Mouse (Mus musculus): ENCODE results near the gene Prps1l1. TPM values are rescaled to one million over a fixed set of nuclear protein-coding genes. Genes with fewer than 3 reads are reported as not detected.

Gene Prps1l1
- total RNA-seq (2014; rRNA removed) (not detected in 2 replicates), polyA plus RNA-seq (2015; fragmentation: Nextera tagmentation; extraction: Ambion mirVana) (not detected in 2 replicates)

- no peaks in the 10 kb centered on the region for H3K36me3 ChIP-seq (ENCODE audit: insufficient read depth, low read length)
- H3K4me2 ChIP-seq (ENCODE audit: low read depth, low read length, poor library complexity, severe bottlenecking), result no peak within 1 kb of the TSS
- ATAC-seq (ENCODE audit: low FRiP score) (no peak), DNase-seq (ENCODE audit: low spot score) (no peak)
- no peak within 1 kb of the TSS for H3K4me3 ChIP-seq (ENCODE audit: low read depth, low read length)
- H3K27ac ChIP-seq (ENCODE audit: low read depth, low read length), result no peak within 1 kb of the TSS
- H3K27me3 ChIP-seq (ENCODE audit: insufficient read depth, low read length), result no peaks in the 10 kb centered on the region
- no peak for TF ChIP-seq CTCF (IDR thresholded peaks at IDR 0.05)
- H3K9me3 ChIP-seq (ENCODE audit: low read length), result no peaks in the 10 kb centered on the region
- H3K4me1 ChIP-seq (ENCODE audit: insufficient read depth, low read length), result no peaks in the 10 kb centered on the region
- H3K9ac ChIP-seq (replicated peaks; ENCODE audit: low read length, poor library complexity, severe bottlenecking), result no peak within 1 kb of the TSS
- 85% methylated on average over 4 of the region's 4 CpGs for WGBS
Observed at GRCm38 (mm10) chr12:34984461-34984860, at the start of gene Prps1l1. Prps1l1 (plus strand) TSS chr12:34984761.

GRCm38 (mm10) chr12:34937918-34938317 lies 46.6 kb upstream of the Prps1l1 start:
- Histone ChIP-seq H3K4me3 (ENCODE audit: low read depth, low read length) (no peak overlapping the region), H3K27ac (ENCODE audit: low read depth, low read length) (no peak overlapping the region), H3K4me2 (ENCODE audit: low read depth, low read length, poor library complexity, severe bottlenecking) (no peak overlapping the region), H3K27me3 (ENCODE audit: insufficient read depth, low read length) (no peaks in the 10 kb centered on the region), H3K9ac (replicated peaks; ENCODE audit: low read length, poor library complexity, severe bottlenecking) (no peak overlapping the region), H3K36me3 (ENCODE audit: insufficient read depth, low read length) (no peaks in the 10 kb centered on the region), H3K9me3 (ENCODE audit: low read length) (no peaks in the 10 kb centered on the region), H3K4me1 (ENCODE audit: insufficient read depth, low read length) (no peaks in the 10 kb centered on the region)
- DNase-seq (ENCODE audit: low spot score) (no peak), ATAC-seq (ENCODE audit: low FRiP score) (no peak)
- peak; percentile 34; the same call in 1 of the 2 replicates for TF ChIP-seq CTCF (IDR thresholded peaks at IDR 0.05)
- 92% methylated on average over 1 of the region's 1 CpGs for WGBS

GRCm38 (mm10) chr12:34949066-34949706 lies 35.4 kb upstream of the Prps1l1 start:
- ATAC-seq (ENCODE audit: low FRiP score), result no peak

GRCm38 (mm10) chr12:34975991-34976390 lies 8.6 kb upstream of the Prps1l1 start:
- Histone ChIP-seq H3K4me3 (ENCODE audit: low read depth, low read length) (no peak overlapping the region), H3K27me3 (ENCODE audit: insufficient read depth, low read length) (no peaks in the 10 kb centered on the region), H3K9ac (replicated peaks; ENCODE audit: low read length, poor library complexity, severe bottlenecking) (no peak overlapping the region), H3K9me3 (ENCODE audit: low read length) (no peaks in the 10 kb centered on the region), H3K36me3 (ENCODE audit: insufficient read depth, low read length) (no peaks in the 10 kb centered on the region), H3K27ac (ENCODE audit: low read depth, low read length) (no peak overlapping the region), H3K4me2 (ENCODE audit: low read depth, low read length, poor library complexity, severe bottlenecking) (no peak overlapping the region), H3K4me1 (ENCODE audit: insufficient read depth, low read length) (no peaks in the 10 kb centered on the region)
- ATAC-seq (ENCODE audit: low FRiP score), result no peak
- no peak for DNase-seq (ENCODE audit: low spot score)
- TF ChIP-seq CTCF (IDR thresholded peaks at IDR 0.05), result no peak
- WGBS, result 90% methylated on average over 3 of the region's 3 CpGs

More at GRCm38 (mm10) chr12:34949066-34949706, 35.4 kb upstream of the Prps1l1 start:
- Histone ChIP-seq H3K36me3 (ENCODE audit: insufficient read depth, low read length) (no peaks in the 10 kb centered on the region), H3K4me1 (ENCODE audit: insufficient read depth, low read length) (no peaks in the 10 kb centered on the region), H3K9me3 (ENCODE audit: low read length) (no peaks in the 10 kb centered on the region), H3K9ac (replicated peaks; ENCODE audit: low read length, poor library complexity, severe bottlenecking) (no peak overlapping the region), H3K4me2 (ENCODE audit: low read depth, low read length, poor library complexity, severe bottlenecking) (no peak overlapping the region), H3K4me3 (ENCODE audit: low read depth, low read length) (no peak overlapping the region), H3K27ac (ENCODE audit: low read depth, low read length) (no peak overlapping the region), H3K27me3 (ENCODE audit: insufficient read depth, low read length) (no peaks in the 10 kb centered on the region)
- no peak for TF ChIP-seq CTCF (IDR thresholded peaks at IDR 0.05)
- 86% methylated on average over 6 of the region's 6 CpGs for WGBS
- DNase-seq (ENCODE audit: low spot score), result no peak

GRCm38 (mm10) chr12:34985865-34986264 lies 1.3 kb downstream of the Prps1l1 start:
- WGBS, result 89% methylated on average over 5 of the region's 5 CpGs
- Histone ChIP-seq H3K27me3 (ENCODE audit: insufficient read depth, low read length) (no peaks in the 10 kb centered on the region), H3K9ac (replicated peaks; ENCODE audit: low read length, poor library complexity, severe bottlenecking) (no peak overlapping the region), H3K4me2 (ENCODE audit: low read depth, low read length, poor library complexity, severe bottlenecking) (no peak overlapping the region), H3K4me3 (ENCODE audit: low read depth, low read length) (no peak overlapping the region), H3K4me1 (ENCODE audit: insufficient read depth, low read length) (no peaks in the 10 kb centered on the region), H3K27ac (ENCODE audit: low read depth, low read length) (no peak overlapping the region), H3K36me3 (ENCODE audit: insufficient read depth, low read length) (no peaks in the 10 kb centered on the region), H3K9me3 (ENCODE audit: low read length) (no peaks in the 10 kb centered on the region)
- no peak for TF ChIP-seq CTCF (IDR thresholded peaks at IDR 0.05)
- DNase-seq (ENCODE audit: low spot score) (no peak), ATAC-seq (ENCODE audit: low FRiP score) (no peak)

GRCm38 (mm10) chr12:34989537-34990200 lies 5.1 kb downstream of the Prps1l1 start:
- H3K36me3 ChIP-seq (ENCODE audit: insufficient read depth, low read length), result no peaks in the 10 kb centered on the region
- TF ChIP-seq CTCF (IDR thresholded peaks at IDR 0.05), result no peak
- H3K4me3 ChIP-seq (ENCODE audit: low read depth, low read length), result no peak overlapping the region
- 77% methylated on average over 7 of the region's 7 CpGs for WGBS
- H3K27me3 ChIP-seq (ENCODE audit: insufficient read depth, low read length), result no peaks in the 10 kb centered on the region
- no peak overlapping the region for H3K27ac ChIP-seq (ENCODE audit: low read depth, low read length)
- H3K9me3 ChIP-seq (ENCODE audit: low read length), result no peaks in the 10 kb centered on the region
- no peak for DNase-seq (ENCODE audit: low spot score)
- no peaks in the 10 kb centered on the region for H3K4me1 ChIP-seq (ENCODE audit: insufficient read depth, low read length)
- no peak overlapping the region for H3K4me2 ChIP-seq (ENCODE audit: low read depth, low read length, poor library complexity, severe bottlenecking)
- ATAC-seq (ENCODE audit: low FRiP score), result no peak
- no peak overlapping the region for H3K9ac ChIP-seq (replicated peaks; ENCODE audit: low read length, poor library complexity, severe bottlenecking)
